Mouse (Mus musculus) embryo, embryonic 10 days (tissue): ENCODE results near the gene Actr6.

Source experiments
- DNase-seq: peaks from one replicate; pipeline ENCODE4 v3.0.0-alpha.2; 2015; ENCODE audit warnings: low spot score

Gene Actr6

DNA sequence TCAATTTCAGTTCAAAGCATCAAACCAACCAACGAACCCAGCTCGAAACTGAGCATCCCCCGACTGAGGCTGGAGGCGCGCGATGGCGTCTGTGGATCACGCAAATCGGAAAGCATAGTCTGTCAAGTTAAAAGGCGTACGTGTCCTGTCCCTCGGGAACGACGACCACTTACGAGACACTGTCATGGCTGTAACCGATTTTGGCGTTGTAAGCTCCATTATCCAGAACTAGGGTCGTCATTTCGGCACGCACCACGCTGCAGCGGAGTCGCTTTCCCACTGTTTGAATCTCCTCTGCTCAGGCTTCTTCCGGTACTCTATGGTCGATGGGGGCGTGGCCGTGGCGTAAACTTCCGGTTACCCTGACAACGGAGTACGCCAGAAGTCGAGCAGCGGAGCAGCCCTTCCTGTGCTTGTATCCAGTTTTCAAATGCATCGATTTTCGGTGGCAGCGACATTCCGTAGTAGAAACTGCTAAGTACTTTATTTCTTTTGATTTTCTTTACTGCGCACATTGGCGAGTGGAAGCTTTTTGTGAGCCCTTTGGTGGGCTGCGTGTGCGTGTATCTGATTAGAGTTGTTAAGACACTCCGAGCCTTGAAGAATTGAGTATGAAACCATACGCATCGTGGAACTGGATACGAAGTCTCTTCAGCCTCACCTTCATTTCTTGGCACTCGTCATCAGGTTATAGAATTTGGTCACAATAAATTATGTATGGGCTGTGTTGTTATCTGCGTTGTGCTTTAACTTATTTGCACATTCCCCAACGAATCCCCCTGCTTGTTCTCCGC, at the start of gene Actr6:
Gene Actr6, minus strand, starts transcription at position 295 of the 794 bp plus-strand sequence.
- peak; percentile 98 for DNase-seq

DNA sequence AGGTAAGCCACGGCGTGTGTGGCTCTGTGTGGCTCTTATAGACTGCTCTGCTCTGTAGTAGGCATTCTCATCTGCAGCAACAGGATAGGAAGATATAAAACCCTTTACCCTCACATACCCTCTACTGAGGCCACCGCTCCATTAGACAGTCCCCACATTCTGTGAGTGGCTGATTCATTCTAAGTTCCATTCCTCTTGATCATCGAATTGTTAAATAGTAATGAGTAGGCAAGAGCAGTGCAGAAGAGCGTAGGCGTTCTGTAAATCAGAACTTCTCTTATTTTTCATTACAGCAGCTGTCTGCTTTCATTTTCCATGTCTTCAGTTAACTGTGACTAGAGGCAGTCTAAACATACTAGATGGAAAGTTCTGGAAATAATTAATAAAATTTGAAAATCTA, 43.9 kb upstream of the Actr6 start:
- no peak for DNase-seq

DNA sequence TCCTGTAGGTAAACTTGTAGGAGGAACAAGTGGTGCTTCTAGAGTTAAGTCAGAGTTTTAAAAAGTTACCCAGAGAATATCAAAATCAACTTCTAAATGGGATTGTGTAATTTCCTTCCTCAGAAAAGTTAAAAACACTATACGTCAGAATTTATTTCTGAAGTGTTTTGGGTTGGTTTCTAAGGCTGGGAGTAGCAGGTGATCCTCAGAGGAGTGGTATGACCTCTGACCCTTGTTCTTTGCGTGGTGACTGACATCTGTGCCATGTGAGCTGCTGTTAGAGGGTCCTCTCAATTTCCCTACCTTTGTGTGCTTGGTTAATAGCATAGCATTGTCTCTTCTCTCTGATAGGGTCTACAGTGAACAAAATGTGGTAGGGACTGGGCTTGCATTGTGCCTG, 39.8 kb upstream of the Actr6 start:
- DNase-seq: peak; percentile 25

DNA sequence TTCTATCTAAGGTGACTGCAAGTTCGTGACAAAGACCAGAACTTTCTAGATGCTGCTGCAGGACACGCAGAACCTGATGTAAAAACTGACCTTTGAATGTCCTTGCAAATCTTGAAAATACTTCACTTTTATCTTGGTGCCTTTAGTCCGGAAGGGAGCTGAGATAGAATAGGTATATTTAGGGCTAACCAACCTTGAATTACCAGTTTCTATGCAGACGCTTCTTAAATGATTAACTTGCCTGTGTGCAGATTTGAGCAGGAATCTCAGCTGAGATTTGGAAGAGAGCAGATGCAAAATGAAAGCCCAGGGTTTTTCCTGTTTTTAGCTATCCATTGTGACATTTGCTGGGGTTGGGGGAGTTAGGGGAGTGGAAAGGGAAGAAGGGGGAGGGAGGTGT, 37.0 kb upstream of the Actr6 start:
- DNase-seq: no peak

DNA sequence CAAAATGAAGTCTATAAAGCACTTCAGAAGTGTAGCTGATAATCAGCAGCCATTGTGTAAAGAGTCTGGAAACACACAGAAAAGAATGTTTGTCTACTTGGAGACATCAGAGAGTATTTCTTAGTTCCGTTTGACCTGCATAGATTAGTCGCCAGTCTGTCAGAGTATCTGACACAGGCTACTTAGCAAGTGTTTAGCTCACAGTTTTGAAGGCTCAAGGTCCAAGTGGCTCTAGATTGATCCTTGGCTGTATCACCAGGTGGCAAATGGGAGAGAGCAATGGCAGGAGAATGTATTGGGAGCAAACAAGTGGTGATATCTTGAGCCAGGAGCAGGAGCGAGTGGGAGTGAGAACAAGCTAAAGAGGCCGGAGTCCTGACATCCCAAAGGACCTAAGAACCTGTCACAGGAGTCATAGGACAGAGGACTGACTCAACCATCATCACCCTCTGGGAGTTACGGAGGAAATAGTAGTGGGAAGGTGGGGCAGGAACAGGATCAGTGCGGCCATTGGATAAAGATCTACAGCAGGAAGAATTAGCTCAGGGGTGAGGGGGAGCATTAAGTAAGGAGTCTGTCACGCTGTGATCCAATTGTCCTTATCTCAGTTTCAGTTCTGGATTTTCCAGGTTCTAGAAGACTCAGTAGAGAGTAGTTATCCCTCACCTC, 36.4 kb upstream of the Actr6 start:
- no peak for DNase-seq

DNA sequence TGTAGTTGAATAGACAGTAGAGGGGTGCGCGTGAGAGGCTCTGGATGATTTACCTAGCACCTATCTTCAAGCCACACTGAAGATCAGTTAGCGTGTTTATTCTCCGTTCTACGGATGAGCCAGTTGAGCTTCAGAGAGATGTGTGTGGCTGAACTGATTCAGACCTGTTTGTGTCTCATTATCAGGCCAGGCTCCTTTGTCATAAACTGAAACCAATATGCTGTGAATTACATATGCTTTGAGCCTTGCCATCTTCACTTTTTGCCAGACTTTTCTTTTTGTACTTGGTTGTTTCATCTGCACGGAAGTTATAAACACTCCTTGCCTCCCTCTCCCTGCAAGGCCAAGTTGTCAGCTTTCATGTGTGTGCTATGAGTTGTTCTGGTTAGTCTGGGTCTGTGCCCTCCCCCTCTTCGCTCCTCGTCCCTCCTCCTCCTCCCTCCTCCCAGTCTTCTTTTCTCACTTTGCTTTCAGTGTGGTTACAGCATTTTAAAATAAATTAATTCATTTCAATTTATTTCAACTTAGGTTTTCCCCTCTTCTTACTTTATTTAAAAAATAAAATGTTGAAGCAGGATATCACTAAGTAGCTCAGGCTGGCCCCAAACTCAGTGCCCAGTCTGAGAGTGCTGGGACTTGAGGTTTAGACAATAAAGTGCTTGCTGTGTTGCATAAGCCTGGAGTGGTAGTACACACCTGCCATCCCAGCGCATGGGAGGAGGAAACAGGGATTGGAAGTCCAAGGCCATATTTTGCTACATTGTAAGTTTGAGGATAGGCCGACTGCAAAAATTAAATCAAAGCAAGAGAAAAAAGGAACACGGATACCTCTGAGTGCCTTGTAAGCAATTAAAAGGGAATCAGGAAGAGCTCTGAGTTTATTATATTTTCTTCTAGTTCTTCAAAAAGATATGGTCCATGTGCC, 34.0 kb upstream of the Actr6 start:
- DNase-seq: no peak

DNA sequence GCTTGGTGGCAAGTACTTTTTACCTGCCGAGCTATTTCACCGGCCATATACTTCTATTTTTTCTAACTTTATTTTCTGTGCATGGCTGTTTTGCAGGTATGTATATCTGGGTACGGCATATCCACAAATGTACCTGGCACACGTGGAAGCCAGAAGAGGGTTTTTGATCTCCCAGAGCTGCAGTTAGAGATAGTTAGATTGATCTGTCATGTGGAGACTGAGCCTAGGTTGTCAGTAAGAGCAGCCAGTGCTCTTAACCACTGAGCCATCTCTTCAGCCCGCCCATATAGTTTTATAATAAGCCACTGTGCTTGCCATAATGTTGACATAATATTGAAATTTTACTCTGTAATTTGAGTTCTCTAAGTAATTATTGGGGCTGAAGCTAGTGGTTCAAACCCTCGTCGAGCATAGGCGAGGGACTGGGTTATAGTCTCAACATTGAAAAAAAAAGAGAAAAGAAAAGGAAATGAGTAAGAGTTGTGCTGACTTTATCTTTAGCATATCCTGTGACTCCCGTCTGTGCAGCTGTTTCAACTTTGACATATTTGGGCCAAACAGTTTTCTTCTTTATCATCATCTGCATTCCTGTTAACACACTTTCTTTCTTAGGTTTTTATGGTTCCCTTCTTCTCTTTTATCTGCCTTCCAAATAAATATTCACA, 32.5 kb upstream of the Actr6 start:
- DNase-seq: no peak

DNA sequence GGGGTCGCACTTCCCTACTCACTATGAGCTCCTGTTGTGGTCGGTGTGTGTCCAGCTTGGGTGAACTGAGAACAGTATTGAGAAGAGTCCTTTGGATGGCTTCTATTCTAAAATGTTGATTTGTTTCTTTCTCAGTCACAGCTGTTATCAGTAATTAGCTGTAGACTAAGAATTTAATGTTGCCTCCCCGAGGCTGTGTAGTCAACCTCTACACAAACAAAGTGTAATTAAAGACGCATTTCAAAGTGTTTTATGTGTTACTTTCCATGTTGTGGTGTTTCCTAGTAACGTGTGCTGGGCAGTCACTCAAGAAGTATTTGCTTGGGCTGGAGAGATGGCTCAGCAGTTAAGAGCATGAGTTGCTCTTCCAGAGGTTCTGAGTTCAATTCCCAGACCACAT, 28.7 kb upstream of the Actr6 start:
- DNase-seq: no peak

DNA sequence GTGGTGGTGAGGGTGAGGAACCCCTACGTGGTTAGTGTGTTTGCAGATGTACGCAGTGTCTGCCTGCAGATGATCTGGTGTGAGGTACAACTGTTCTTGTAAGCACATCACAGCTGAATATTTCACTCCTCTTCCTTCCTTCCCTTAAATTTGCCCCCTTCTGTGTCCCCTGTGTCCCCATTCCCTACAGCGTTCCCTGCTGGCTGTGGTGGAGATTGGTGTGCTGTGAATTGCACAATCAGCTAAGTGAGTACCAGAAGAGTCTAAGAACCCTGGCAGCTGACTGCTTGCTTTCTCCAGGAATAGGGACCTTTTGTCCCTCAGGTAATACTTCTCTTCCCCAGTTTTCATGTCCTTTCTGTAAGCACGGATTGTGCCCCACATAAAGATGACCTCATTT, 23.1 kb upstream of the Actr6 start:
- no peak for DNase-seq

DNA sequence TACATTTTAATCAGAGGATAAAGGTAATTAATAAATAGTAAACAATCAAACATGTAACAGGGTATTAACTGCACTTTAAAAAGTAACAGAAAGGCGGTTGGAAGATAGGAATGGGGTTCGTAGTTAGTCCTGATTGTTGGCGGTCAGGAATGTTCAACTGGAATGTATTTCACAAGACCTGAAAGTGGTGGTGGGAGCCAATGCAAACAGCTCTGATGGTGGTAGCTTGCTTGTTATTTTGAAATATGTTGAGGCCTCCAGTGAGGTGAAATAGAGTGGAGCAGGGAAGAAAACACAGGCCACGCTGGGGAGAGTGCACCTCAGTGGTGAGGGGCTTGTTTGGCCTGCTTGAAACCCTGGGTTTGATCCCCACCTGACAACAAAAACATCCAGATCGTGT, 19.0 kb upstream of the Actr6 start:
- no peak for DNase-seq

DNA sequence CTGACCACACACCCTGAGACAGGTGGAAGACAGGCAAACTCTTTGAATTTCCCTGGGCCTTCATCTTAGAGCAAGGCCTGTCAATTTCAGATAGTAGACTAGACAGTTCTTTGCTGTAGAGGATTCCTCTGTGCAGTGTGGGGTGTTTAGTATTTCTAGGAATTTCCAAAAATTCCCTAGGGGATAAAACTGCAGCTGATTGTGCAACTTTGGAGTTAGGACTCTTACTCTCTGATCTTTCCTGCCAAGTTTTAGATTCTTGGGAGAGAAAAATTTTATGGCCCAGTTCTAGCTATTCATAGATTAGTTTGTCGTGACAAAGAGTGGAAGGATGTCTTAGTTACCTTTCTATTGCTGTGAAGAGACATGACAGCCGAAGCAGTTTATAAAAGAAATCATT, 16.5 kb upstream of the Actr6 start:
- no peak for DNase-seq

DNA sequence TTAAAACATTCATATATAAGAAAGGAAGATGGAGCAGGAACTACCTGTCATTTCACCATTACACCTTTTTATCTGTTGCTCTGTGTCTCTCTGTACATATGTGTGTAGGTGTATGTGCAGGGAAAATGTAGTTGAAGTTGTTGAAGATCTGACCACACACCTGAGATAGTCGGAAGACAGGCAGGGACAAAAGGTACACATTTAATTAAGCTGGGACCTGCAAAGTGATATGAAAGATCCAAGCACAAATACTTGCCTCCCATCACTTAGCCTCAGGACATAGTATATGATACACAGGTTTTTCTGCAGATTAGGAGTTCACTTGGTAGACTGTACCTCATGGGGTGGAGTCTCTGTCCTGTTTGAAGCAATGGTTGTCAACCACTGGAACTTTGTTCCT, 15.8 kb upstream of the Actr6 start:
- DNase-seq: no peak

DNA sequence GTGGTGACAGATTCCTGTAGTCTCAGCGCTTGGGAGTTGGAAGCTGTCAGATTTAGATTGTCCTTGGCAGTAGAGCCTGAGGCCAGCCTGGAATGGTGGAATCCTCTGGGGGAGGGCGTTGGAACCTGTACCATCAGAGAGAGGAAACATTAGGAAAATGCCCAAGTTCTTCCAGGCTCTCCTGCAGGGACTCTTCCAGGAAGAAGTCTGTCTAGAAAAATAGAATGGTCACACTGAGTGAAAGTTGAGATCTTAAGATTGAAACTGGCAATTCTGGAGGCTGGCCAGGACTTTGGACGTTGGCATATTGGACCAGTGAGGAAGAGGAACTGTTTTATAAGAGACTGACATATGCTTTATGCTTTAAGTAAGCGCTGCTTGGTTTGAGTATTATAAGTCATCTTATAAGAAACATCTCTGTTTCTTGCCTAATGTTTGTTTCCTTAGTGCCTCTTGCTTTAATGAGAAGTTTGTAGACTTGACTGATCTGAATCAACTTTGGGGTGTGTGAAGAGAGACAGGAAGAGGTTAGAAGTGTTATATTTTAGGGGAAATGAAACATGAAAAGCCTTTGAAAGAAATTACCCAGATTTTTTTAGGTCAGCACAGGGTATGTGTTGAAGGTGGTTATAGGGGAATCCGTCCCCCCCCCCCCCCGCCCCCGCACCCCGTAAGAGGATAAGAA, 15.3 kb upstream of the Actr6 start:
- no peak for DNase-seq

DNA sequence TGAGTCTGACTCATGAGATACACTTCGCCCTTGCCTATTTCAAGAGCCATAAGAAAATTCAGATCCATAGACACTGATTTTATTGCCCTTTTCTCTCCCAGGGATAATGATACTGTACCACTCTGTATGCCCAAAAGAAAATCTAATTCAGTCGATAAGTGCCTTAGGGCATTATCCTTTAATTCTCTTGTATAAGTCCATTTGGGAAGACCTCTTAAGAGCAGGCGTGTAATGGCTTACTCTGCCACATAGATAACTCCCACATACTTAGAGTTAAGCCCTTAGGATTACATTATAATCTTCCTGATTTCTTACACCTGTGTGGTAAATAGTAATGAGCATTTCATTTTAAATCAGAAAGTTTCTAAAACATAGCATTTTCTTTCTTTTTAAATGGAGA, 14.5 kb upstream of the Actr6 start:
- DNase-seq: no peak

DNA sequence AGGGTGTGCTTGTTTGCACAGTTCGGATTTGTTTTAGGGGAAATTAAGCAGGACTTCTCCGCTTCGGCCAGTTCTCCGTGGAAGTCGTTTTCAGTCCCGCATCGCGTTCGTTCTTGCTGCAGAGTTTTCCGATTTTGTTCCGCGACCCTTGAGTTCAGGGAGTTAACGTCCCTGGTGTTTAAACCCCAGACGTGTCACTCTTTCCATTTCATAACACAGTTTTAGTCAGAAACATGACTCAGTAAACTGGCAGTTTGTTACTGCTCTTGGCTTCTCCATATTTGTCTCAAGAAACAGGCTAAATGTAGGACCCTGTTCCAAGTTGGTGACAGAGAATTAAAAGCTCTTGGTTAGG, 13.5 kb upstream of the Actr6 start:
- peak; percentile 41 for DNase-seq

DNA sequence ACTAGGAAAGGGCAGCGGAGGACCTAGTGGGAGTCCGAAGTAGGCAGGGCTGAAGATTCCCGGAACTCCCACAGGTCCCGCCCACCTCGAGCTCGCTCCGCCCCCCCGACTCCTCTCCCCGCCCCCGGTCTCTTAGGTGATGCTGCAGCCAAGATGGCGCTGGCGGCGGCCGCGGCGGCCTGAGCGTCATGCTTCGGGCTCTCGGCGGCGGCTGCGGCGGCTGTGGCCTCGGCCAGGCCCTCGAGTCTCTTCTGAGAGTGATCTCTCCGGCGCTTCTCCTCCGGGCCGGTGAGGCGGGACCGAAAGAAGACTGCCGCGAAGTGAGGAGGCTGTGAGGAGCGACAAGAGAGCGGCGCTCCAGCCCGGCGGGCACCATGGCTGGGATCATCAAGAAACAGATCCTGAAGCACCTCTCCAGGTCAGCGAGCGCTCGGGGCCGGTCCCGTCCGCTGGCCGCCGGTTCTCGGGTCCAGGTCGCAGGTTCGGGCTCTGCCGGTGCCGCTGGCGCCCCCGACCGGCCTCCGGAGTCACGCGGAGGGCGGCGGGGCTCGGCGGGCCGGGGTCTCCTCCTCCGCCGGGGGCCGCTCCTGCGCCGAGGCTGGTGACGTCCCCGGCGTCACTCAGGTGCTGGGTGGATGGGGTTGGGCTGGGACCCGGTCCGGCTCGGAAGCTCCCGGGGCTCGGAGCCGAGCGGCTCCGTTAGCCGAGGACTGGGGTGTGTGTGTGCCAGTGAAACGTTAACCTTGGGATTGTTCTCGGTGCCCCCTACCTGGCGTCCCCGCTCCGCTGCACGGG, 13.0 kb upstream of the Actr6 start, which contains the start of gene Uhrf1bp1l:
Gene Uhrf1bp1l, plus strand, starts transcription at position 121 of the 795 bp plus-strand sequence.
- DNase-seq: peak; percentile 93

DNA sequence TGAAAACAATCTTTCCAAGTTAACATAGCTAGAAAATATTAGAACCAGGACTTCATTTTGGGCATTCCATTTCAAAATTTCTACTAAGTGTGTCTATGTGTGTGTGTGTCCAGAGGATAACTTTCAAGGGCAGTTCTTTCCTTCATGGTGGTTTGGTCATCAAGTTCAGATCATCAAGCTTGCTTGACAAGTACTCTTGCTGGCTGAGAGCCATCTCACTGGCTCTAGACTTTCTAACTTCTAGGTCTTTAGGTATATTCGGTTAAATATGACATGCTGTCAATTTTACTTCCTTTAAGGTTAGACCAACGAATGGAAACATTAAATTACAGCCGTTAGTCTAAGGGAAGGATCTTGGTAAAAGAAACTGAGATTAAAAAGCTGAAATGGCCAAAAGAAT, 12.2 kb upstream of the Actr6 start:
- no peak for DNase-seq

DNA sequence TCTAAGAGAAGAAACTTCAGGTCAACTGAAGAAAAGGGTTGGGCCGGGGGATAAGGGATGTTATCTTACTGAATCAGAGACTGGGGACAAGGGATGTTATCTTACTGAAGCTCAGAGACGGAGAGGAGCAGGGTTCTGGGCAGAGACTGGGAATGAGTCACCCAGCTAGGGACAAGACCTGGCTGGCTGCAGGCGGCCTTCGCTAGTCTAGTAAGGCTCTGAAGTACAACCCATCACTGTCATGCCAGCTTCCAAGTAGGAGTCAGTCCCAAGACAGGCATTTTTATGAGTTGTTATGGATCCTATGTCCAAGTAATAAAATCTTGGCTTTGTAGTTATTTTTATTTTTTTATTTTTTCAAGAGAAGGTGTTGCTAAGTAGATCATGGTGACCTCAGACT, 11.2 kb upstream of the Actr6 start:
- DNase-seq: no peak

DNA sequence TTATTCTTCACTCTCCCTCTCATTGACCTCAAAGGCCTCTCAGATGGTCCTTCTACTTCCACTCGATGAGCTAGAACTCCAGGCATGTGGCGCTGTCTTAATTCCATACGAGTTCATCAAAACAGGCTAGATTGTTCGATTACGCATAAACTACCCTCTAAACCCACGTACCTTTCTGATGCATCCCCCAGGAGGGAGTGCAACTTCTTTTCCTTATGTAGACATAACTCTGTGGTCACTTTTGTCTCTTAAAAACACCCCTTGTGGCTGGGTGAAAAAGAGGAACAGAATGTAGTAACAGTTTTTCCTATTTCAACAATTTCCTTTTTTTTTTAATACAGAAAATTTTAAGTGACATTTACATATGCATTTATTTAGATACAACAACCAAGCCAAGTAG, 8.9 kb upstream of the Actr6 start:
- no peak for DNase-seq

DNA sequence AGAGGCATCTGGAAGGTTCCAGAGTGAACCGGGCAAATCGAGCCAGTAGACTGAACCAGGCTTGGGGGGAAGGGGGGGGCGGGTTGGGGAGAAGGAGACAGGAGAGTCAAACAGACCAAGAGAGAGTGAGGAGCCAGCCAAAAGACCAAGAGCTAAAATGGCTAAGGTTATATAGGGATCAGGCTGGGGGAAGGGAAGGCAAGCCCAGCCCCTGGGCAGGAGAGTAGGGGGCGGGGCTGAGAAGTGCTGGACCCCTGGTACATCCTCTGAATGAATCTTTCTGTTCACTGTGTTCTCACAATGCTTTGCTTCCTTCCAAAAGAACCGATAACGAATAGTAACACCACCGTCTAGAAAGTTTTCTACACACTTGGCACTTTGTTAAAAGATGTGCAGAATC, 7.6 kb upstream of the Actr6 start:
- no peak for DNase-seq

DNA sequence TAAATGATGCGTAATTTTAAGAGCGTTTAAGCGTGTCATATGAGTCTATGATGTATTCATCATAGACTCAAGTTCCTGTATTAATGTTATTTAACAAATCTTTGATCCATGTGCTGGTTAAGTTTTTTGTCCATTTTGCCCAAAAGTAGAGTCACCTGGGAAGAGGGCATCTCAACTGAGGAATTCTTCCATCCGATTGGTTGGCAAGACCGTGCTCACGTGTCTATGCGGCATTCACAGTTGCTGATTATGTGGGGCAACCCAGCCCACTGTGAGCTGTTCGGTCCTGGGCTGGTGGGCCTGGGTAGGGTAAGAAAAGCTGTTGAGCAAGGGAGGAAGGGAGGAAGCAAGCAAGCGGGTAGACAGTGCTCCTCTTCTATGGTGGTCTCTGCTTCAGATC, 6.3 kb upstream of the Actr6 start:
- DNase-seq: no peak
